Mouse (Mus musculus) large intestine, adult 2 months (tissue): Measurements from ENCODE around the gene Dtx2. TPM values are rescaled to one million over a fixed set of nuclear protein-coding genes. Genes with fewer than 3 reads are reported as not detected.

Experiments used
- DNase-seq: peaks from one replicate; pipeline ENCODE4 v3.0.0-alpha.2; 2012; ENCODE audit warnings: low read depth, low spot score
- WGBS: fragments of 180-500 bp; shearing (Covaris S2); methylation state at CpG from one replicate; pipeline ENCODE4 v1.1.7; 2018; 5-methylcytosine and 5-hydroxymethylcytosine counted together
- polyA plus RNA-seq: library from polyadenylated mRNA; depleted of rRNA; stranded (reverse); fragments of >200 nt; gene quantifications from 2 replicates; pipeline ENCODE4 v1.2.3, GENCODE M21; 2012; rRNA removed

Dtx2 gene
- polyA plus RNA-seq, 1 experiment, result 10.1 TPM

GRCm38 (mm10) chr5:136052861-136053655 is 58.5 kb downstream of the Dtx2 start:
- WGBS, result 62% methylated on average over 8 of the region's 8 CpGs
- no peak for DNase-seq

DNA sequence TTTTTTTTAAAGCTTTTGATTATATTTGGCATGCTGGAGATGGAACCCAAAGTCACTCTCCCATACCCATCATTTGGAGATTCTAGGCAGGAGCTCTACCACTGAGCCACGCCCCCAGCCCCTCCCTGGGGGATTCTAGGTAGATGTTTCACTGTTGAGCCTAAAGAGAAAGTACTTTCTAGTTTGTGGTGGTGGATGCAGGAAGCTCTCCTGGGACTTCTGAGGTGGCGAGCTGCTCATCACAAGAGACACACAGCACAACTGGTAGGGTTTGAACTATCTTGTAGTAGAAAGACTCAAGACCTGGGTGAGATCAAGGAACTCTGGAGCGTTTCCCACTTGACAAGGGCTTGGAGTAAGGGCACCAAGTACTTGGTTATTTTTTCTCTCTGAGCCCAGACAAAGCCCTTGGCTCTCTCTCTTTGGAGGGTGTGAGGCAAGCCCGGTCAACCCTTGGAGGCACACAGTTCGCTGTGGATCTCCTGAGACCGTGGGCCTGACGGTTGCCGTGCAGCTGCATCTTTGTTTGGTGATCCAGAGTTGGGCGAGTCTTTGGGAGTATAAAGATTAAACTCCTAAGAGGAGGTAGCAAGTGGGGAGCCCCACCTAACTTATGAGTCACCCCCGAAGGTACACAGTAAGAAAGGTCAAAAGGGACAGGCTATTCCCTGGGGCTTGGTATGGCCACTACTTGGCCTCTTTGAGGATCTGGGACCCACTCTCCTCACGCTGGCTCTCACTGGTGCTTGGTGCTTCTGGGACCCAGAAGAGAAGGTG is 59.9 kb downstream of the Dtx2 start, which contains the start of gene Upk3bl:
Gene Upk3bl, plus strand, starts transcription at position 192 of the 777 bp plus-strand sequence.
- WGBS, result 57% methylated on average over 11 of the region's 11 CpGs
- no peak for DNase-seq

- 62% methylated on average over 4 of the region's 4 CpGs for WGBS
- DNase-seq, result no peak
Observed at GRCm38 (mm10) chr5:136056062-136056461, 61.5 kb downstream of the Dtx2 start.

DNA sequence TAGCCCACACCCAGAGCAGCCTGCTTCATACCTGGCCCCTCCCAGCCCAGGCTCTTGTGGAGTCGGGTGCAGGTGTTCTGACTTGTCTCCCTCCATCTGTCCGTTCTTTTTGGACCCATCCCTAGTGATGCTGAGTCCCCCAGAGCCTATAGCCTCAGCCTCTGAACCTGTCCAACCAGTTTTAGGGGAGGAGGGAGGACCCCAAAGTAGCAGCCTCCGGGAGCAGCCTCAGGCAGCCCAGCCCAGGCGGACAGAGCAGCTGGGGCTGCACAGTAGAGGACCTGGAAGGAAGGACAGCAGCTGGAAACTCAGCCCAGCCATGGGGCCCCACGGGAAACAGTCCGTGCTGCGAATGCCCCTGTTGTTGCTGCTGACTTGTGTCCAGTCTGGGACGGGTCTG is 62.5 kb downstream of the Dtx2 start:
- WGBS, result 10% methylated on average over 8 of the region's 8 CpGs
- DNase-seq, result no peak

DNA sequence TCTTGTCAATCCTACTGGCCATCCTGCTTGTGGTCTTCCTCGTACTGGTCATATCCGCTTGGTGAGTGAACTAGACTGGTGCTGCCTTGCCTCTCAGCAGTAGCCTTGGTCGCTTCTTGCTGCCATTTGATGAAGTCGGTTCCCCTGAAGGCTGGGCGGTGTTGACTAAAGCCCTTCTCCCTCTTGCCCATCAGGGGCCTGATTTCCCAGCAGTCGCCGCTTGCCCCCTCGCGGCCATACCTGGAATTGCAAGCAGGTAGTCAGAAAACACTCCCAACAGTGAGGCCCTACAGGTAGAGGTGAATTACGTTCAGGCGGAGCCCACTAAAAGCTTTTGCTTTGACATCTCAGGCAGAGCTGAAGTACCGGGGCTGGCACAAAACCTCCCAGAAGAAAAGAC is 67.0 kb downstream of the Dtx2 start:
- no peak for DNase-seq
- 16% methylated on average over 12 of the region's 12 CpGs for WGBS

GRCm38 (mm10) chr5:136063920-136064319 is 69.3 kb downstream of the Dtx2 start:
- no peak for DNase-seq
- 89% methylated on average over 10 of the region's 10 CpGs for WGBS

GRCm38 (mm10) chr5:136066404-136067148 is 72.0 kb downstream of the Dtx2 start:
- DNase-seq, result peak; percentile 84
- WGBS, result 19% methylated on average over 11 of the region's 11 CpGs

- 61% methylated on average over 2 of the region's 2 CpGs for WGBS
- DNase-seq, result no peak
Observed at GRCm38 (mm10) chr5:136069411-136069810, 74.8 kb downstream of the Dtx2 start.

- 55% methylated on average over 6 of the region's 6 CpGs for WGBS
- no peak for DNase-seq
Observed at GRCm38 (mm10) chr5:136073051-136073450, 78.5 kb downstream of the Dtx2 start.

DNA sequence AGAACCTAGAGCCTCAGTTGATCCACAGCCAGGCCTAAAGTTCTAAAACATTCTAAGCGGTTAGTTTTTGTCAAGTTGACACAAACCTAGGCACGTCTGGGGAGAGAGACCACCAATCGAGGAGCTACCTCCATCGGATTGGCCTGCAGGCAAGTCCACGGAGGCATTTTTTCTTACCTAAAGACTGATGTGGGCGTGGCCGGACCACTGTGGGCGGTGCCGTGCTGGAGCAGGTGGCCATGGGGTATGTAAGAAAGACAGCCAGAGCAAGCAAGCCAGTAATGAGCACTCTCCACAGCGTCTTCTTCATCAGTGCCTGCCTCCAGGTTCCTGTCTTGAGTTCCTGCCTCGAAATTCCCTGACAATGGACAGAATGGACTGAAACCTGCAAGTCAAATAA is 78.9 kb downstream of the Dtx2 start:
- 50% methylated on average over 11 of the region's 11 CpGs for WGBS
- DNase-seq, result no peak

DNA sequence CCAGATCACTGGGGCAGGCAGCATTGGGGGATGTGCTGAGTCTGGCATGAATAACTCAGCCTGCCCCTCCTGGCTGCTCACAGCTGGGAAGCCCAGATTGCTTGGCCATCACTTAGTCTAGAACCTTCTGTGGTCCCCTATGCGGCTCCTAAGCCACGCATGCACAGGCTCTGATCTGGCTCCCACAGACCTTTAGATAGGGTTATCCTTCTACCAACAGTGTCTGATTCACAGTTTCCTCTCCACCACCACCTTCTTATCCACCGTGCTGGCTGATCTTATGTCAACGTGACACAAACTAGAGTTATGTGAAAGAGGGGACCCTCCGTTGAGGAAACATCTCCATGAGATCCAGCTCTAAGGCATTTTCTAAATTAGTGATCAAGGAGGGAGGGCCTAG is 80.5 kb downstream of the Dtx2 start:
- WGBS, result 97% methylated on average over 5 of the region's 5 CpGs
- no peak for DNase-seq

DNA sequence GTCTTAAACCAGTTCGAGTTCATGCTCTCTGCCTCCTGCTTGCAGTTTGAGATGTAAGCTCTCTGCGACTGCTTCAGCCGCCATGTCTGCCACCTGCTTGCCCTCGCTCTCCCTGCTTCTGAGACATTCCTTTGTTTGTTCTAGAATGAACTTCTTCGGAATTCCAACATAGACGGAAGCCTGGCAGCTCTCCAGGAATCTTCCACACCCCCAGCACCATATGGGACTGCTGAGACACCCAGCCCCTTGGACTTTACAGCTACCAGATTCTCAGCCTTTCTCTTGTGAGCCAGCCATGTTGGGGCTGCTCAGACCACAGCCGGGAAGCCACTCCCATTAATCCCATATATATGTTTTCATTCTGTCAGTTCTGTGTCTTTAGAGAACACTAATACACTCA is 81.7 kb downstream of the Dtx2 start:
- no peak for DNase-seq
- WGBS, result 8% methylated on average over 7 of the region's 7 CpGs

DNA sequence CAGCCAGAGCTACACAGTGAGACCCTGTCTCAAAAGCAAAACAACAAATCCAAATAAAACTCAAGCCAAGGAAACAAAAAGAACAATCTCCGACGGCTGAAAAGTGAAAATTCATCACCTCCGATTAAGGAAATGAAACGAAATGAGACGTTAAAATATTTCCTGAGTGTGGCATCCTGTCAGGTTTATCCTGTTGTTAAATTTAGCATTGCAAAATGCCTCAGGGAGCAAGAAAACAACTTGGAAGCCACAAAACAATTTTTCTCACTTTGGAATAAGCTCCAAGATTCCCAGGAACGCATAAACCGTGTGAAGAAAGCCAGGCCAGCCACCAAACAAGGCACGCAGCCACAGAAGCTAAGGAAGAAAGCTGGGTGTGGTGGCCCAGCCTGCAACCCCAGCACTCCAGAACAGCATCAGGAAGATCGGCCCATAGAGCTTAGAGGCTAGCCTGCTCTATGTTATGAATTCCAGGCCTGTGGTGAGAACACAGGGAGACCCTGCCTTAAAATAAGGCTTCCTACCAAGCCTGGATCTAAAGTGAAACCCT is 82.5 kb downstream of the Dtx2 start:
- WGBS, result 63% methylated on average over 9 of the region's 9 CpGs
- DNase-seq, result no peak

DNA sequence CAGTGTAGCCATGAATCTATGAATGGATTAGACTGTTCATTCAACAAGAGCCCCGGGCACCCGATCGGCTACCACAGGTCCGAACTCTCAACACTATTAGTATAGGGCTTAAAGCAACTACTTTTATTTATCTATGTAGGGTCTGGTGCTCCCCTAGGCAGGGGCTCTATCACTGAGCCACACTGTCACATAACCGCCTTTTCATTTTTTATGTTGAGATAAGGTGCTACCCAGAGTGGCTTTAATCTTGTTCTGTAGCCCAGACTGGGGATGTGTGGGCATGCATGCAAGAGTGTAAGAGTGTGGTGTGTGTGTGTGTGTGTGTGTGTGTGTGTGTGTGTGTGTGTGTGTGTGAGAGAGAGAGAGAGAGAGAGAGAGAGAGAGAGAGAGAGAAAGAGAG is 83.5 kb downstream of the Dtx2 start:
- 94% methylated on average over 5 of the region's 5 CpGs for WGBS
- DNase-seq, result no peak

DNA sequence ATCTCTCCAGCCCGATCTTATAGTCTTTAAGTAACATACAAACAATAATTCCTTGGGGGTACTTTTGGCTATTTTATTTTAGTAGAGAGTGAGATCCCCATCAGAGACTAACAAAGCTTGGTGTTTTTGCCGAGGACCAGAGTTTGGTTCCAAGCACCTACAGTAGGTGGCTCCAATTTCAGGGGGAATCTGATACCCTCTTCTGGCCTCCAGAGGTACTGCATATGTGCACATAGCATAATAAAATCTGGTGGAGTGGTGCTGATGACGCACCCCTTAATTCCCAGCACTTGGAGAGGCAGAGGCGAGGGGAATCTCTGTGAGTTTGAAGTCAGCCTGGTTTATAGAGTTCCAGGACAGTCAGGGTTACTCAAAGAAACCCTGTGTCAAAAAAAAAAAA is 87.7 kb downstream of the Dtx2 start:
- DNase-seq, result no peak
- WGBS, result 84% methylated on average over 4 of the region's 4 CpGs

Other genes with a start within 250 kb of the Dtx2 start
- gene Styxl1, start 216.4 kb upstream of the Dtx2 start, polyA plus RNA-seq, result 0.16 and 0.23 TPM in 2 replicates
- gene Mdh2, start 216.3 kb upstream of the Dtx2 start, polyA plus RNA-seq, result 922 and 1,860 TPM in 2 replicates
- 0.15 and 0.17 TPM in 2 replicates for gene Srrm3, start 187.9 kb upstream of the Dtx2 start, polyA plus RNA-seq
- 119 and 133 TPM in 2 replicates for gene Hspb1, start 106.9 kb upstream of the Dtx2 start, polyA plus RNA-seq
- 41.6 and 44.1 TPM in 2 replicates for gene Ywhag, start 60.2 kb upstream of the Dtx2 start, polyA plus RNA-seq
- gene Ssc4d, start 20.3 kb upstream of the Dtx2 start, polyA plus RNA-seq, result 4.6 and 4.9 TPM in 2 replicates
- not detected in 2 replicates for gene Zp3, start 14.7 kb upstream of the Dtx2 start, polyA plus RNA-seq
- gene Upk3b, start 43.7 kb downstream of the Dtx2 start, polyA plus RNA-seq, result 4.0 and 10.9 TPM in 2 replicates
- 1.3 and 1.6 TPM in 2 replicates for gene Upk3bl, start 59.7 kb downstream of the Dtx2 start, polyA plus RNA-seq
- 30.9 and 33.5 TPM in 2 replicates for gene Rasa4, start 89.1 kb downstream of the Dtx2 start, polyA plus RNA-seq
- 106 and 116 TPM in 2 replicates for gene Polr2j, start 121.8 kb downstream of the Dtx2 start, polyA plus RNA-seq
- gene Lrwd1, start 141.3 kb downstream of the Dtx2 start, polyA plus RNA-seq, result 20.9 and 25.0 TPM in 2 replicates
- gene Alkbh4, start 141.3 kb downstream of the Dtx2 start, polyA plus RNA-seq, result 19.7 and 21.5 TPM in 2 replicates
- 25.3 and 37.0 TPM in 2 replicates for gene Orai2, start 175.9 kb downstream of the Dtx2 start, polyA plus RNA-seq
- 10.4 and 12.0 TPM in 2 replicates for gene Prkrip1, start 204.2 kb downstream of the Dtx2 start, polyA plus RNA-seq